Mouse (Mus musculus) embryonic facial prominence, embryonic 11.5 days (tissue): ENCODE results near the gene Pdzd3. TPM values are rescaled to one million over a fixed set of nuclear protein-coding genes. Genes with fewer than 3 reads are reported as not detected.

Experiments
- ATAC-seq: fragments of 200-750 bp; cut with Nextera tagmentation; replicated peaks from 2 replicates; pipeline ENCODE4 v1.8.0; 2017; ENCODE audit warnings: low read depth; ENCODE audit not compliant: insufficient number of reproducible peaks, low FRiP score, low TSS enrichment
- DNase-seq: peaks from one replicate; pipeline ENCODE4 v3.0.0-alpha.2; 2015; ENCODE audit warnings: low spot score
- H3K27ac ChIP-seq: fragments of 300-500 bp; sonication (generic); replicated peaks from 2 replicates; pipeline ENCODE4 v1.5.1; 2014; ENCODE audit warnings: mild to moderate bottlenecking, low read depth, low read length, control low read depth
- H3K27me3 ChIP-seq: fragments of 300-500 bp; sonication (generic); 2 replicates; pipeline ENCODE4 v1.6.1; 2014; ENCODE audit warnings: mild to moderate bottlenecking, low read length, moderate library complexity, mixed read lengths; ENCODE audit not compliant: control insufficient read depth, insufficient read depth
- H3K36me3 ChIP-seq: fragments of 300-500 bp; sonication (generic); replicated peaks from 2 replicates; pipeline ENCODE4 v1.6.1; 2014; ENCODE audit warnings: low read depth, mild to moderate bottlenecking, low read length, moderate library complexity, mixed read lengths; ENCODE audit not compliant: control insufficient read depth, insufficient read depth
- H3K4me1 ChIP-seq: fragments of 300-500 bp; sonication (generic); 2 replicates; pipeline ENCODE4 v1.6.1; 2014; ENCODE audit warnings: low read length, mixed read lengths; ENCODE audit not compliant: control insufficient read depth, insufficient read depth
- H3K4me2 ChIP-seq: fragments of 300-500 bp; sonication (generic); 2 replicates; pipeline ENCODE4 v1.6.1; 2014; ENCODE audit warnings: low read depth, mild to moderate bottlenecking, control low read depth, low read length, moderate library complexity
- H3K4me3 ChIP-seq: fragments of 300-500 bp; sonication (generic); 2 replicates; pipeline ENCODE4 v1.5.1; 2014; ENCODE audit warnings: low read depth, low read length, control low read depth
- H3K9ac ChIP-seq: fragments of 300-500 bp; sonication (generic); replicated peaks from 2 replicates; pipeline ENCODE4 v1.6.1; 2014; ENCODE audit warnings: mild to moderate bottlenecking, control low read depth, low read length
- H3K9me3 ChIP-seq: fragments of 300-500 bp; sonication (generic); replicated peaks from 2 replicates; pipeline ENCODE4 v1.6.1; 2016; ENCODE audit warnings: mild to moderate bottlenecking, low read length, inconsistent platforms, mixed read lengths; ENCODE audit not compliant: control insufficient read depth
- WGBS: fragments of 180-500 bp; shearing (Covaris S2); extraction: QIAGEN DNeasy Blood & Tissue Kit; methylation state at CpG from one replicate; pipeline ENCODE4 v1.1.7; 2014; 5-methylcytosine and 5-hydroxymethylcytosine counted together
- polyA plus RNA-seq: library from polyadenylated mRNA; unstranded; fragments of >200 nt; fragmentation: Nextera tagmentation; extraction: Ambion mirVana; gene quantifications from 2 replicates; pipeline ENCODE4 v1.2.1, GENCODE M21; 2014

The Pdzd3 gene
- polyA plus RNA-seq, 1 experiment from 2014 or later, result not detected

DNA sequence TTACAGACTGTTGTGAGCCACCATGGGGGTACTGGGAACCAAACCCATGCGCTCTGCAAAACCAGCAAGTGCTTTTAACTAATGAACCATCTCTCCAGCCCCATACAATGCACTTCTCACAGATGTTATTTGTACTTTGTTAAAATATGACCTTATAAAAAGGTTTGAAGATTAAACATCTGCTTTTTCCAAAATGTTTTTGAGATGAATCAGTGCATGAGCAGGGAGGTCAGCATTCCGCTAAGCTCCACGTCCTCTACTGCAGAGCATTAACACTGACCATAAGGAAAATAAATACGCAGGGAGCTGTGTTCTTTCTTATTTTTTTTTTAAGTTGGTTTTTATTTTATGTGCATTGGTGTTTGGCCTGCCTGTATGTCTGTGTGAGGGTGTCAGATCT lies 38.9 kb downstream of the Pdzd3 start:
- Histone ChIP-seq H3K9me3 (no peaks in the 10 kb centered on the region), H3K27ac (no peak overlapping the region), H3K4me3 (no peak overlapping the region), H3K4me1 (no peaks in the 10 kb centered on the region), H3K9ac (no peak overlapping the region), H3K27me3 (no peaks in the 10 kb centered on the region), H3K4me2 (no peak overlapping the region), H3K36me3 (no peaks in the 10 kb centered on the region)
- no peak for ATAC-seq
- WGBS, result 97% methylated on average over 4 of the region's 4 CpGs
- DNase-seq, result no peak

GRCm38 (mm10) chr9:44209416-44209815 lies 41.9 kb downstream of the Pdzd3 start:
- H3K9ac ChIP-seq, result no peak overlapping the region
- no peaks in the 10 kb centered on the region for H3K4me1 ChIP-seq
- no peak overlapping the region for H3K27ac ChIP-seq
- no peak for DNase-seq
- H3K36me3 ChIP-seq, result no peaks in the 10 kb centered on the region
- H3K27me3 ChIP-seq, result no peaks in the 10 kb centered on the region
- no peak overlapping the region for H3K4me2 ChIP-seq
- H3K4me3 ChIP-seq, result no peak overlapping the region
- H3K9me3 ChIP-seq, result no peaks in the 10 kb centered on the region
- 90% methylated on average over 4 of the region's 4 CpGs for WGBS
- no peak for ATAC-seq

GRCm38 (mm10) chr9:44207840-44208239 lies 43.4 kb downstream of the Pdzd3 start:
- ATAC-seq (no peak), DNase-seq (no peak)
- Histone ChIP-seq H3K9ac (no peak overlapping the region), H3K4me1 (no peaks in the 10 kb centered on the region), H3K4me3 (no peak overlapping the region), H3K36me3 (no peaks in the 10 kb centered on the region), H3K4me2 (no peak overlapping the region), H3K27ac (no peak overlapping the region), H3K27me3 (no peaks in the 10 kb centered on the region), H3K9me3 (no peaks in the 10 kb centered on the region)
- WGBS, result 91% methylated on average over 2 of the region's 2 CpGs

DNA sequence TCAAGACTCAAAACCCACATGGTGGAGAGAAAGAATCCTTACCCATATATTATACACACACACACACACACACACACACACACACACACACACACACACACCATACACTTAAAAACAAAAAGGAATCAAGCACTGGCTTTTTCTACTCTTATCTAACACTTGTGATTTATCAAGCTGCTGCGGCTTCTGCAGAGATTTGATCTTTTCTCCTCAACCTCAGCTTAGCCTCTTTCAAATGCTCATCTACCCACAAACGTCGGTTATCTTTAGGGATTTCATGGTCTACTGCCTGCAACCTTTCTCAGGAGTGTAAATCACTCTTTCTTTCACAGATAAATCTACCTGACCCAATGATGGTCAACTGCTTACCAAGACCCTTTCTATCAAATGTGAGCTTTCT lies 50.8 kb downstream of the Pdzd3 start:
- DNase-seq (no peak), ATAC-seq (no peak)
- Histone ChIP-seq H3K4me3 (no peak overlapping the region), H3K27ac (no peak overlapping the region), H3K9ac (no peak overlapping the region), H3K9me3 (no peaks in the 10 kb centered on the region), H3K4me2 (no peak overlapping the region), H3K27me3 (no peaks in the 10 kb centered on the region), H3K4me1 (no peaks in the 10 kb centered on the region), H3K36me3 (no peaks in the 10 kb centered on the region; the same call in 1 of the 2 replicates)
- WGBS, result 87% methylated on average over 3 of the region's 3 CpGs

- peak; percentile 22 for DNase-seq
- H3K36me3 ChIP-seq, result no peaks in the 10 kb centered on the region; the same call in 1 of the 2 replicates
- H3K9me3 ChIP-seq, result no peaks in the 10 kb centered on the region
- H3K9ac ChIP-seq, result no peak overlapping the region
- H3K4me1 ChIP-seq, result no peaks in the 10 kb centered on the region
- H3K4me2 ChIP-seq, result no peak overlapping the region
- no peak overlapping the region for H3K27ac ChIP-seq
- no peaks in the 10 kb centered on the region for H3K27me3 ChIP-seq
- H3K4me3 ChIP-seq, result no peak overlapping the region
- ATAC-seq, result no peak
These were observed 51.7 kb downstream of the Pdzd3 start for GRCm38 (mm10) chr9:44199580-44199979.

DNA sequence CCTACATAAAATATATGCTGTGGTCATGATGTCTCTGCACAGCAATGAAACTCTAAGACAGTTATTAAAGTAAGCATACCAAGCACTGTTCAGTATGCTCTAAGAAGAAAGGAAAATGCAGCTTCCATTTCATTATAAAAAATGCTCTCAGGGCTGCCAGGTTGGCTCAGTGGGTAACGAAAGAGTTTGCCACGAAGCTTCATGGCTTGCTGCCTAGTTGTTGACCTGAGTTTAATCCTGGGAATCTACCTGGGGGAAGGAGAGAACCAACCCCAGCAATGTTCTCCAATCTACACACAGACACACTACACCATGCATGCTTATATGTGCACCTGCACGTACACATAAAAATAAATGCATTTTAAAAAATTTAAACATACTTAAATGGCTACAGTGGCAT lies 52.1 kb downstream of the Pdzd3 start:
- no peak for DNase-seq
- H3K4me3 ChIP-seq, result no peak overlapping the region
- no peaks in the 10 kb centered on the region for H3K27me3 ChIP-seq
- 90% methylated on average over 3 of the region's 3 CpGs for WGBS
- no peak overlapping the region for H3K27ac ChIP-seq
- no peaks in the 10 kb centered on the region for H3K9me3 ChIP-seq
- no peaks in the 10 kb centered on the region for H3K4me1 ChIP-seq
- no peak overlapping the region for H3K4me2 ChIP-seq
- H3K9ac ChIP-seq, result no peak overlapping the region
- no peak for ATAC-seq
- H3K36me3 ChIP-seq, result no peaks in the 10 kb centered on the region; the same call in 1 of the 2 replicates

Other genes with a start within 250 kb of the Pdzd3 start
- 1.8 and 2.4 TPM in 2 replicates for gene Thy1, start 208.1 kb downstream of the Pdzd3 start, polyA plus RNA-seq
- gene Usp2, start 184.4 kb downstream of the Pdzd3 start, polyA plus RNA-seq, result 12.7 and 13.1 TPM in 2 replicates
- gene Mfrp, start 149.7 kb downstream of the Pdzd3 start, polyA plus RNA-seq, result 0.17 and 0.32 TPM in 2 replicates
- 0.53 and 0.56 TPM in 2 replicates for gene C1qtnf5, start 144.2 kb downstream of the Pdzd3 start, polyA plus RNA-seq
- 0.08 TPM in 1 of 2 replicates, not detected in the other for gene Gm49380, start 138.0 kb downstream of the Pdzd3 start, polyA plus RNA-seq
- gene Rnf26, start 138.0 kb downstream of the Pdzd3 start, polyA plus RNA-seq, result 59.5 and 65.9 TPM in 2 replicates
- 18.3 and 20.1 TPM in 2 replicates for gene Mcam, start 117.0 kb downstream of the Pdzd3 start, polyA plus RNA-seq
- gene Cbl, start 17.4 kb downstream of the Pdzd3 start, polyA plus RNA-seq, result 16.4 and 17.4 TPM in 2 replicates
- not detected in 2 replicates for gene Ccdc153, start 10.8 kb downstream of the Pdzd3 start, polyA plus RNA-seq
- 2.6 TPM in 2 replicates for gene Nlrx1, start 17.1 kb upstream of the Pdzd3 start, polyA plus RNA-seq
- gene Abcg4, start 37.1 kb upstream of the Pdzd3 start, polyA plus RNA-seq, result 1.6 and 2.0 TPM in 2 replicates
- gene Hinfp, start 54.2 kb upstream of the Pdzd3 start, polyA plus RNA-seq, result 17.2 and 19.6 TPM in 2 replicates
- 5.8 and 7.5 TPM in 2 replicates for gene C2cd2l, start 68.8 kb upstream of the Pdzd3 start, polyA plus RNA-seq
- gene Dpagt1, start 74.5 kb upstream of the Pdzd3 start, polyA plus RNA-seq, result 51.3 and 60.6 TPM in 2 replicates
- gene H2afx, start 83.2 kb upstream of the Pdzd3 start, polyA plus RNA-seq, result 412 and 427 TPM in 2 replicates
- 152 and 161 TPM in 2 replicates for gene Hmbs, start 92.8 kb upstream of the Pdzd3 start, polyA plus RNA-seq
- 27.3 and 27.6 TPM in 2 replicates for gene Vps11, start 110.2 kb upstream of the Pdzd3 start, polyA plus RNA-seq
- 29.2 and 31.3 TPM in 2 replicates for gene Hyou1, start 128.0 kb upstream of the Pdzd3 start, polyA plus RNA-seq
- 10.8 and 15.5 TPM in 2 replicates for gene Slc37a4, start 145.4 kb upstream of the Pdzd3 start, polyA plus RNA-seq
- 2,044 and 2,103 TPM in 2 replicates for gene Rps25, start 155.7 kb upstream of the Pdzd3 start, polyA plus RNA-seq
- 166 and 175 TPM in 2 replicates for gene Trappc4, start 156.1 kb upstream of the Pdzd3 start, polyA plus RNA-seq
- 20.3 and 27.6 TPM in 2 replicates for gene Ccdc84, start 167.1 kb upstream of the Pdzd3 start, polyA plus RNA-seq
- not detected in 2 replicates for gene Foxr1, start 189.7 kb upstream of the Pdzd3 start, polyA plus RNA-seq
- 0.59 and 1.3 TPM in 2 replicates for gene Upk2, start 203.5 kb upstream of the Pdzd3 start, polyA plus RNA-seq
- gene Bcl9l, start 231.4 kb upstream of the Pdzd3 start, polyA plus RNA-seq, result 10.3 and 11.8 TPM in 2 replicates